Mouse (Mus musculus) liver, embryonic 12.5 days (tissue): ENCODE data around the gene Lcp2. TPM values are rescaled to one million over a fixed set of nuclear protein-coding genes. Genes with fewer than 3 reads are reported as not detected.

Experiments
- polyA plus RNA-seq: library from polyadenylated mRNA; unstranded; fragments of >200 nt; fragmentation: Nextera tagmentation; extraction: Ambion mirVana; gene quantifications from 2 replicates; pipeline ENCODE4 v1.2.1, GENCODE M21; 2016

Gene Lcp2
- polyA plus RNA-seq, 1 experiment from 2014 or later, result 10.5 TPM

Other genes starting within 250 kb of the Lcp2 start
- 0.11 and 0.18 TPM in 2 replicates for gene Kcnmb1, start 83.9 kb upstream of the Lcp2 start, polyA plus RNA-seq
- gene Kcnip1, start 53.8 kb upstream of the Lcp2 start, polyA plus RNA-seq, result 0.39 and 0.66 TPM in 2 replicates
- gene 4930469K13Rik, start 51.6 kb downstream of the Lcp2 start, polyA plus RNA-seq, result not detected in 2 replicates
- not detected in 2 replicates for gene Foxi1, start 161.2 kb downstream of the Lcp2 start, polyA plus RNA-seq